Mouse (Mus musculus) thymus, adult 2 months (tissue): Measurements from ENCODE around the gene Rpl4.

ENCODE experiments used
- CTCF ChIP-seq: fragments of 200-500 bp; IDR thresholded peaks from 2 replicates; pipeline ENCODE4 v1.5.1; 2012; ENCODE audit warnings: mild to moderate bottlenecking, control low read depth, low read length, moderate library complexity, borderline replicate concordance; ENCODE audit not compliant: control insufficient read depth, poor library complexity, insufficient read depth; ENCODE audit errors: extremely low read depth
- POLR2A ChIP-seq: fragments of 200-500 bp; IDR thresholded peaks from 2 replicates; pipeline ENCODE4 v1.6.1; 2012; ENCODE audit warnings: mild to moderate bottlenecking, low read length, control low read depth, moderate library complexity; ENCODE audit not compliant: control insufficient read depth, poor library complexity, insufficient read depth; ENCODE audit errors: extremely low read depth

- TF ChIP-seq CTCF (no peak), POLR2A (no peak)
These were observed 25.0 kb downstream of the Rpl4 start for GRCm38 (mm10) chr9:64198068-64198762.
